Mouse (Mus musculus): ENCODE data around the gene Dpm3. TPM values are rescaled to one million over a fixed set of nuclear protein-coding genes. Genes with fewer than 3 reads are reported as not detected.

Dpm3 gene
- polyA plus RNA-seq, 1 experiment from 2014 or later: 88.4 TPM

GRCm38 (mm10) chr3:89304440-89304839 lies 45.3 kb downstream of the Dpm3 start:
- WGBS: 67% methylated on average over 6 of the region's 6 CpGs
- no peak overlapping the region for H3K27ac ChIP-seq (replicated peaks)
- ATAC-seq (ENCODE audit: low FRiP score, low read depth): no peak
- H3K9ac ChIP-seq: no peak overlapping the region
- peaks cover 4% of the 10 kb centered on the region for H3K27me3 ChIP-seq
- H3K4me2 ChIP-seq: no peak overlapping the region
- peaks cover 5% of the 10 kb centered on the region for H3K4me1 ChIP-seq (replicated peaks)
- H3K4me3 ChIP-seq: no peak overlapping the region
- H3K36me3 ChIP-seq: no peaks in the 10 kb centered on the region
- H3K9me3 ChIP-seq: no peaks in the 10 kb centered on the region

- H3K9ac ChIP-seq: no peak overlapping the region
- H3K36me3 ChIP-seq: no peaks in the 10 kb centered on the region
- no peak for ATAC-seq (ENCODE audit: low FRiP score, low read depth)
- no peak overlapping the region for H3K27ac ChIP-seq (replicated peaks)
- no peaks in the 10 kb centered on the region for H3K9me3 ChIP-seq
- 70% methylated on average over 4 of the region's 4 CpGs for WGBS
- peaks cover 4% of the 10 kb centered on the region for H3K27me3 ChIP-seq
- H3K4me3 ChIP-seq: no peak overlapping the region
- H3K4me2 ChIP-seq: no peak overlapping the region
- H3K4me1 ChIP-seq (replicated peaks): no peaks in the 10 kb centered on the region
These were observed 45.9 kb downstream of the Dpm3 start for GRCm38 (mm10) chr3:89305105-89305504.

- ATAC-seq (ENCODE audit: low FRiP score, low read depth): no peak
- Histone ChIP-seq H3K9ac (no peak overlapping the region), H3K4me2 (no peak overlapping the region), H3K27ac (replicated peaks) (no peak overlapping the region), H3K4me1 (replicated peaks) (no peaks in the 10 kb centered on the region), H3K9me3 (no peaks in the 10 kb centered on the region), H3K4me3 (no peak overlapping the region), H3K36me3 (no peaks in the 10 kb centered on the region), H3K27me3 (no peaks in the 10 kb centered on the region)
- 78% methylated on average over 8 of the region's 8 CpGs for WGBS
These were observed 46.6 kb downstream of the Dpm3 start for GRCm38 (mm10) chr3:89305551-89306325.

DNA sequence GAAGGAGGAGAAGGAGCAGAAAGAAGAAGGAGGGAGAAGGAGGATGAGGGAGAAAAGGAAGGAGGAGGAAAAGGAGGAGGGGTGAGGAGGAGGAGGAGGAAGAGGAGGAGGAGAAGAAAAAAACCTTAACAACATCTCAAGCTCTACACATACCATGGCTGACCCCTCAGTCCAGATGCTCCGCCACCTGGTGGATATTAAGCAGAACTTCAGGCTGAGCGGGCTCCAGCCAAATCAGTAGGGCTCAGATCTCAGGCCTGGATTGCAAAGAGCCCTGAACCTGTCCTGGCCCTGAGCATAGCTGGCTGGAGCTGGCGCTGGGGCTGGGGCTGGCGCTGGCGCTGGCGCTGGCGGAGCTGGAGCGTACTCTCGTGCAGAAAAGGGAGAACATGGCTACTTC lies 48.9 kb downstream of the Dpm3 start:
- Histone ChIP-seq H3K9ac (no peak overlapping the region), H3K4me2 (no peak overlapping the region)
- 4% methylated on average over 9 of the region's 9 CpGs for WGBS

GRCm38 (mm10) chr3:89314340-89314739 lies 55.2 kb downstream of the Dpm3 start:
- whole genome bisulfite sequencing: 64% methylated on average over 5 of the region's 5 CpGs
- H3K36me3 ChIP-seq: peaks cover 19% of the 10 kb centered on the region
- H3K9ac ChIP-seq: no peak overlapping the region
- no peak overlapping the region for H3K4me3 ChIP-seq
- peaks cover 45% of the 10 kb centered on the region for H3K4me1 ChIP-seq (replicated peaks)
- ATAC-seq (ENCODE audit: low FRiP score, low read depth): no peak
- H3K4me2 ChIP-seq: no peak overlapping the region
- no peaks in the 10 kb centered on the region for H3K9me3 ChIP-seq
- H3K27me3 ChIP-seq: no peaks in the 10 kb centered on the region
- no peak overlapping the region for H3K27ac ChIP-seq (replicated peaks)

More for the DNA sequence above, 48.9 kb downstream of the Dpm3 start:
- Histone ChIP-seq H3K9me3 (no peaks in the 10 kb centered on the region), H3K4me3 (no peak overlapping the region), H3K27ac (replicated peaks) (no peak overlapping the region), H3K27me3 (no peaks in the 10 kb centered on the region), H3K36me3 (peaks cover 2% of the 10 kb centered on the region), H3K4me1 (replicated peaks) (no peaks in the 10 kb centered on the region)
- peak; percentile 85 for ATAC-seq (ENCODE audit: low FRiP score, low read depth)

GRCm38 (mm10) chr3:89314791-89315190 lies 55.6 kb downstream of the Dpm3 start:
- H3K27me3 ChIP-seq: no peaks in the 10 kb centered on the region
- H3K9me3 ChIP-seq: no peaks in the 10 kb centered on the region
- no peak overlapping the region for H3K27ac ChIP-seq (replicated peaks)
- 47% methylated on average over 2 of the region's 2 CpGs for WGBS
- no peak overlapping the region for H3K4me3 ChIP-seq
- peaks cover 50% of the 10 kb centered on the region for H3K4me1 ChIP-seq (replicated peaks)
- peaks cover 19% of the 10 kb centered on the region for H3K36me3 ChIP-seq
- no peak for ATAC-seq (ENCODE audit: low FRiP score, low read depth)
- peak overlapping the region; percentile 50; the same call in 1 of the 2 replicates for H3K4me2 ChIP-seq
- no peak overlapping the region for H3K9ac ChIP-seq

GRCm38 (mm10) chr3:89315195-89315929 lies 56.2 kb downstream of the Dpm3 start:
- Histone ChIP-seq H3K4me1 (replicated peaks) (peaks cover 56% of the 10 kb centered on the region), H3K36me3 (peaks cover 19% of the 10 kb centered on the region), H3K4me3 (peak overlapping the region; percentile 20), H3K9ac (no peak overlapping the region), H3K27ac (replicated peaks) (no peak overlapping the region), H3K27me3 (no peaks in the 10 kb centered on the region), H3K9me3 (no peaks in the 10 kb centered on the region), H3K4me2 (peak overlapping the region; percentile 50)
- no peak for ATAC-seq (ENCODE audit: low FRiP score, low read depth)
- 6% methylated on average over 24 of the region's 26 CpGs for WGBS

DNA sequence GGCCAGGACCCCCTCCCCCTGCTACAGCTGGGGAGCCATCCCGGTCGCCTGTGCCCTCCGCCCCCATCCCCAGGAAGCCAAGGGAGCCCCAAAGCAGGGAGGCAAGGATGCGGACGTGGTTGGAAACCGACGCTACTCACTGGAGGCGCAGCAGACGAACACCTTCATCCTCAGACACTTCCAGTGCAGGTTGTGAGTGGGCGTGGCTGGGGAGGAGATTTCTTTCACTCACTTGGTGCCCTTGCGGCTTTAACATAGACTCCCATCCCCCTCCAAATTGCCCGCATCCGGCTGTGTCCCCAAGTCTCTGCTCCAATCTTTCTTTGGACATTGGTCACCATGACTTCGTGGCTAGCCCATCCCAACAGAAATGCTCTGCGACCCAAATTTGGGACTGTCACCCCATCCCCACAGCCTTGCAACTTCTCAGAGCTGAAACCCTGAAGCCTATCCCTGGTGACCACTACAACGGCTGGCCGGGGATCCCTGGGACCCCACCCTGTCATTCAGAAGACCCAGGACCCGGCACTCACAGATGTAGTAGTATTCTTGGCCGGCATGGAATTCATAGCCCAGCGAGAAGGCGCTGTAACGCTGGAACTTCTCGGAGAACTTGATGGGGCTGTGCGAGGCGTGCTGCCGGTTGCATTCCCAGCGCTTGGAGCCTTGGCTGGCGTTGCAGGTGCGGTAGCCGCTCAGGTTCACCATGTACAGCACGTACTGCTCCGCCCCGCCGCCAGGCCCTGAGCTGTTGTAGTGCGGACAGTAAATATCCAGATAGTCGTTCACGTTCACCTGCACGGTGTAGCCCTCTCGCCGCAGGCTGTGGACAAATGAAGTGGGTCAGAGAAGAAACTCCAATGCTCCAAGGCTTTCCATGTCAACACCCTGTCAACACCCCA lies 57.0 kb downstream of the Dpm3 start:
- H3K27ac ChIP-seq (replicated peaks): no peak overlapping the region
- H3K9ac ChIP-seq: no peak overlapping the region
- 8% methylated on average over 40 of the region's 40 CpGs for WGBS

More for the DNA sequence above, 57.0 kb downstream of the Dpm3 start:
- Histone ChIP-seq H3K27me3 (no peaks in the 10 kb centered on the region), H3K4me2 (peak overlapping the region; percentile 50), H3K4me3 (0 out of 2 replicates have a peak overlapping the region, but pooled peaks have one; percentile 20), H3K36me3 (peaks cover 19% of the 10 kb centered on the region), H3K9me3 (no peaks in the 10 kb centered on the region), H3K4me1 (replicated peaks) (peaks cover 64% of the 10 kb centered on the region)
- ATAC-seq (ENCODE audit: low FRiP score, low read depth): no peak

MicroRNAs encoded within 50 kb of the gene (microRNA counts, 519-probe panel; counts per million panel counts)
- 2,719 counts per million, percentile 51 among the panel's probes with 10 or more counts for microRNA mmu-miR-92b

Small RNAs within 50 kb of the gene (microRNA-seq; reads per million reads assigned to microRNA genes)
- 3,555 reads per million, percentile 89 among the genes with 10 or more reads in this experiment for gene Mir92b

Other genes starting within 250 kb of the Dpm3 start
- 111 and 120 TPM in 2 replicates for gene Rusc1, start 166.0 kb upstream of the Dpm3 start, polyA plus RNA-seq (2015; fragmentation: Nextera tagmentation; extraction: Ambion mirVana)
- gene Gm43738, start 158.3 kb upstream of the Dpm3 start, polyA plus RNA-seq (2015; fragmentation: Nextera tagmentation; extraction: Ambion mirVana): not detected in 2 replicates
- 465 and 483 TPM in 2 replicates for gene Fdps, start 157.4 kb upstream of the Dpm3 start, polyA plus RNA-seq (2015; fragmentation: Nextera tagmentation; extraction: Ambion mirVana)
- 0.09 TPM in 2 replicates for gene Pklr, start 123.2 kb upstream of the Dpm3 start, polyA plus RNA-seq (2015; fragmentation: Nextera tagmentation; extraction: Ambion mirVana)
- gene Hcn3, start 99.2 kb upstream of the Dpm3 start, polyA plus RNA-seq (2015; fragmentation: Nextera tagmentation; extraction: Ambion mirVana): 51.9 and 59.2 TPM in 2 replicates
- gene Clk2, start 94.6 kb upstream of the Dpm3 start, polyA plus RNA-seq (2015; fragmentation: Nextera tagmentation; extraction: Ambion mirVana): 20.0 and 22.6 TPM in 2 replicates
- gene Scamp3, start 81.9 kb upstream of the Dpm3 start, polyA plus RNA-seq (2015; fragmentation: Nextera tagmentation; extraction: Ambion mirVana): 148 and 158 TPM in 2 replicates
- 35.5 and 39.2 TPM in 2 replicates for gene Fam189b, start 76.2 kb upstream of the Dpm3 start, polyA plus RNA-seq (2015; fragmentation: Nextera tagmentation; extraction: Ambion mirVana)
- 46.6 and 48.0 TPM in 2 replicates for gene Gba, start 56.4 kb upstream of the Dpm3 start, polyA plus RNA-seq (2015; fragmentation: Nextera tagmentation; extraction: Ambion mirVana)
- 51.5 and 51.6 TPM in 2 replicates for gene Thbs3, start 44.2 kb upstream of the Dpm3 start, polyA plus RNA-seq (2015; fragmentation: Nextera tagmentation; extraction: Ambion mirVana)
- gene Mtx1, start 32.3 kb upstream of the Dpm3 start, polyA plus RNA-seq (2015; fragmentation: Nextera tagmentation; extraction: Ambion mirVana): 149 and 152 TPM in 2 replicates
- 1.2 and 1.6 TPM in 2 replicates for gene Muc1, start 30.3 kb upstream of the Dpm3 start, polyA plus RNA-seq (2015; fragmentation: Nextera tagmentation; extraction: Ambion mirVana)
- gene Krtcap2, start 13.4 kb upstream of the Dpm3 start, polyA plus RNA-seq (2015; fragmentation: Nextera tagmentation; extraction: Ambion mirVana): 196 and 211 TPM in 2 replicates
- 71.3 and 81.6 TPM in 2 replicates for gene Trim46, start 13.0 kb upstream of the Dpm3 start, polyA plus RNA-seq (2015; fragmentation: Nextera tagmentation; extraction: Ambion mirVana)
- 36.2 and 38.5 TPM in 2 replicates for gene Slc50a1, start 11.2 kb downstream of the Dpm3 start, polyA plus RNA-seq (2015; fragmentation: Nextera tagmentation; extraction: Ambion mirVana)
- 8.9 and 9.1 TPM in 2 replicates for gene Efna1, start 21.8 kb downstream of the Dpm3 start, polyA plus RNA-seq (2015; fragmentation: Nextera tagmentation; extraction: Ambion mirVana)
- gene Efna3, start 63.6 kb downstream of the Dpm3 start, polyA plus RNA-seq (2015; fragmentation: Nextera tagmentation; extraction: Ambion mirVana): 62.4 and 72.3 TPM in 2 replicates
- 6.0 and 7.4 TPM in 2 replicates for gene Efna4, start 78.7 kb downstream of the Dpm3 start, polyA plus RNA-seq (2015; fragmentation: Nextera tagmentation; extraction: Ambion mirVana)
- 71.0 and 77.1 TPM in 2 replicates for gene Adam15, start 90.6 kb downstream of the Dpm3 start, polyA plus RNA-seq (2015; fragmentation: Nextera tagmentation; extraction: Ambion mirVana)
- gene Dcst2, start 102.6 kb downstream of the Dpm3 start, polyA plus RNA-seq (2015; fragmentation: Nextera tagmentation; extraction: Ambion mirVana): 0.09 and 0.34 TPM in 2 replicates
- 0.89 and 1.1 TPM in 2 replicates for gene Dcst1, start 105.9 kb downstream of the Dpm3 start, polyA plus RNA-seq (2015; fragmentation: Nextera tagmentation; extraction: Ambion mirVana)
- gene Zbtb7b, start 135.4 kb downstream of the Dpm3 start, polyA plus RNA-seq (2015; fragmentation: Nextera tagmentation; extraction: Ambion mirVana): 0.82 and 0.83 TPM in 2 replicates
- 0.89 TPM in 1 of 2 replicates, not detected in the other for gene Lenep, start 143.4 kb downstream of the Dpm3 start, polyA plus RNA-seq (2015; fragmentation: Nextera tagmentation; extraction: Ambion mirVana)
- gene Flad1, start 152.5 kb downstream of the Dpm3 start, polyA plus RNA-seq (2015; fragmentation: Nextera tagmentation; extraction: Ambion mirVana): 33.3 and 34.9 TPM in 2 replicates
- 95.9 and 110 TPM in 2 replicates for gene Cks1b, start 159.0 kb downstream of the Dpm3 start, polyA plus RNA-seq (2015; fragmentation: Nextera tagmentation; extraction: Ambion mirVana)
- 20.0 and 21.8 TPM in 2 replicates for gene Shc1, start 159.1 kb downstream of the Dpm3 start, polyA plus RNA-seq (2015; fragmentation: Nextera tagmentation; extraction: Ambion mirVana)
- 43.1 and 45.8 TPM in 2 replicates for gene Pygo2, start 170.9 kb downstream of the Dpm3 start, polyA plus RNA-seq (2015; fragmentation: Nextera tagmentation; extraction: Ambion mirVana)
- 18.1 and 20.4 TPM in 2 replicates for gene Pbxip1, start 177.3 kb downstream of the Dpm3 start, polyA plus RNA-seq (2015; fragmentation: Nextera tagmentation; extraction: Ambion mirVana)
- 127 and 130 TPM in 2 replicates for gene Pmvk, start 195.2 kb downstream of the Dpm3 start, polyA plus RNA-seq (2015; fragmentation: Nextera tagmentation; extraction: Ambion mirVana)